Mouse (Mus musculus) kidney, postnatal 0 days (tissue): ENCODE data around the gene Tmem109. TPM values are rescaled to one million over a fixed set of nuclear protein-coding genes. Genes with fewer than 3 reads are reported as not detected.

Experiments
- ATAC-seq: fragments of 200-750 bp; cut with Nextera tagmentation; replicated peaks from 2 replicates; pipeline ENCODE4 v1.8.0; 2017; ENCODE audit warnings: low read depth, moderate number of reproducible peaks, moderate TSS enrichment, moderate library complexity; ENCODE audit not compliant: low FRiP score
- DNase-seq: peaks from one replicate; pipeline ENCODE4 v3.0.0-alpha.2; 2016; ENCODE audit warnings: low spot score
- H3K27ac ChIP-seq: fragments of 300-500 bp; sonication (generic); 2 replicates; pipeline ENCODE4 v1.5.1; 2014; ENCODE audit warnings: mild to moderate bottlenecking
- H3K27me3 ChIP-seq: fragments of 300-500 bp; sonication (generic); 2 replicates; pipeline ENCODE4 v1.6.1; 2014; ENCODE audit warnings: low read length, mixed read lengths; ENCODE audit not compliant: insufficient read depth
- H3K36me3 ChIP-seq: fragments of 300-500 bp; sonication (generic); 2 replicates; pipeline ENCODE4 v1.6.1; 2014; ENCODE audit warnings: low read length, mixed read lengths; ENCODE audit not compliant: insufficient read depth
- H3K4me1 ChIP-seq: fragments of 300-500 bp; sonication (generic); replicated peaks from 2 replicates; pipeline ENCODE4 v1.6.1; 2014; ENCODE audit warnings: antibody characterized with exemption, low read length, mixed read lengths; ENCODE audit not compliant: insufficient read depth
- H3K4me2 ChIP-seq: fragments of 300-500 bp; sonication (generic); 2 replicates; pipeline ENCODE4 v1.6.1; 2014; ENCODE audit warnings: mild to moderate bottlenecking, low read length, moderate library complexity, mixed read lengths
- H3K4me3 ChIP-seq: fragments of 300-500 bp; sonication (generic); replicated peaks from 2 replicates; pipeline ENCODE4 v1.5.1; 2014; ENCODE audit warnings: low read depth, low read length
- H3K9ac ChIP-seq: fragments of 300-500 bp; sonication (generic); 2 replicates; pipeline ENCODE4 v1.6.1; 2014; ENCODE audit warnings: low read depth, low read length
- H3K9me3 ChIP-seq: fragments of 300-500 bp; sonication (generic); replicated peaks from 2 replicates; pipeline ENCODE4 v1.6.1; 2016; ENCODE audit warnings: low read length, inconsistent platforms, mixed read lengths
- CTCF ChIP-seq: IDR thresholded peaks from 2 replicates; pipeline ENCODE4 v1.5.1; 2016; ENCODE audit warnings: antibody characterized with exemption, low read depth, mild to moderate bottlenecking, moderate library complexity
- WGBS: fragments of 180-500 bp; shearing (Covaris S2); extraction: QIAGEN DNeasy Blood & Tissue Kit; methylation state at CpG from one replicate; pipeline ENCODE4 v1.1.7; 2014; 5-methylcytosine and 5-hydroxymethylcytosine counted together
- polyA plus RNA-seq: library from polyadenylated mRNA; unstranded; fragments of >200 nt; fragmentation: Nextera tagmentation; extraction: Ambion mirVana; gene quantifications from 2 replicates; pipeline ENCODE4 v1.2.1, GENCODE M21; 2015

Gene Tmem109
- polyA plus RNA-seq, 1 experiment from 2014 or later, result 87.0 TPM

- no peaks in the 10 kb centered on the region for H3K9me3 ChIP-seq
- H3K4me2 ChIP-seq, result peak overlapping the region; percentile 69
- peaks cover 33% of the 10 kb centered on the region for H3K36me3 ChIP-seq
- peaks cover 10% of the 10 kb centered on the region; the same call in 1 of the 2 replicates for H3K4me1 ChIP-seq
- peak overlapping the region; percentile 91 for H3K9ac ChIP-seq
- TF ChIP-seq CTCF, result no peak
- DNase-seq (no peak), ATAC-seq (no peak)
- H3K4me3 ChIP-seq, result 0 out of 2 replicates have a peak overlapping the region, but pooled peaks have one; percentile 80
- no peak overlapping the region for H3K27ac ChIP-seq
- no peaks in the 10 kb centered on the region for H3K27me3 ChIP-seq
- 71% methylated on average over 7 of the region's 7 CpGs for WGBS
Observed at GRCm38 (mm10) chr19:10896849-10897248, 15.0 kb upstream of the Tmem109 start.

GRCm38 (mm10) chr19:10895708-10896107 is 13.9 kb upstream of the Tmem109 start:
- Histone ChIP-seq H3K4me2 (peak overlapping the region; percentile 69), H3K27me3 (no peaks in the 10 kb centered on the region), H3K4me1 (peaks cover 10% of the 10 kb centered on the region; the same call in 1 of the 2 replicates), H3K27ac (peak overlapping the region; percentile 92), H3K4me3 (peak overlapping the region; percentile 80), H3K36me3 (peaks cover 24% of the 10 kb centered on the region), H3K9ac (peak overlapping the region; percentile 91), H3K9me3 (no peaks in the 10 kb centered on the region)
- ATAC-seq (peak; percentile 4; the same call in 1 of the 2 replicates), DNase-seq (peak; percentile 52)
- under 1% methylated on average over 16 of the region's 16 CpGs for WGBS
- no peak for TF ChIP-seq CTCF

DNA sequence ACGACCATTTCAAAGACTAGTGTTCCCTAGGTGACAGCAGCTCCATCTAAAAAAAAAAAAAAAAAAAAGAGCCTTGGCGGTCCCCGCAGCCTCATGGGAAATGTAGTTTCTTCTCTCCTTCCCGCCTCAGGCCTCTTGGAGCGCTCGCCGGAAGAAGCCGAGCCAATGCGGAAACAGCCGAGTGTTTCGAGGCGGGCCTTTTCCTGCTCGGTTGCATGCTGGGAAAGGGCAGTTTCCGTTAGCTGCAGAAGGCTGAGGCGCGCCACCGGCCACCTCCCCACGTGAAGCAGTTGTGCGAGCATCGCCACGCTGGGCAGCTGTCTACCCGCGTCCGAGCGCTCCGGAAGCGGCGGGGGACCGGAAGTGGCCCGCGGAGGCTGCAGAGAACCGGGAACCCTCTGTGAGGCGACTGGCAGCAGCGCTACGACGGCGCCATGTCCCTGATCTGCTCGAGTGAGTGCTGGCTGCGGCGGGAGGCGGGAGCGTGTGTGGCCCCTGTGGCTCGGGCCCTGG is 13.3 kb upstream of the Tmem109 start, which contains the start of gene Prpf19:
Prpf19 (plus strand) TSS at position 216 of the 513 bp plus-strand sequence.
- H3K9ac ChIP-seq, result peak within 1 kb of the TSS; percentile 91
- H3K9me3 ChIP-seq, result no peaks in the 10 kb centered on the region
- peak within 1 kb of the TSS; percentile 69 for H3K4me2 ChIP-seq
- TF ChIP-seq CTCF, result peak; percentile 27; the same call in 1 of the 2 replicates
- H3K36me3 ChIP-seq, result peaks cover 18% of the 10 kb centered on the region; the same call in 1 of the 2 replicates
- H3K27me3 ChIP-seq, result no peaks in the 10 kb centered on the region
- peak; percentile 90 for ATAC-seq
- 0% methylated on average over 43 of the region's 43 CpGs for WGBS
- H3K27ac ChIP-seq, result peak within 1 kb of the TSS; percentile 92
- peak within 1 kb of the TSS; percentile 80 for H3K4me3 ChIP-seq
- H3K4me1 ChIP-seq, result peaks cover 10% of the 10 kb centered on the region; the same call in 1 of the 2 replicates
- DNase-seq, result peak; percentile 99

DNA sequence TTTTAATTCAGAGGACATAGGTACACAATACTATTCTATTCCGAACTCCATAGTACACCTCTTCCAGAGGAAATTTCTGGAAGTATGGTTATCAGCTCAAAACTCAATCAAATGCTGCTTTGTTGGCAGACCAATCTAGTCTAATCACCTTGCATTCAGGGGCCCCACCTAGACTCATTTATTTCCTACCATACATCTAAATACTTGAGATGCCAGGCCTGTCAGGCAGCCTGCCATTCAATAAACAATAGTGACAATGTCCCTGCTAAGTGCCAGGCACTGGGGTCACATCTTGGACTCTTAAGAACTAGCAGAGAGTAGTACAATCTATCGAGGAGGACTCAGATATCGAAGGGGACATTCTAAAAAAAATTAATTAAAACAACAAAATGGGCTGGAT is 10.4 kb upstream of the Tmem109 start:
- no peak for ATAC-seq
- Histone ChIP-seq H3K27ac (no peak overlapping the region), H3K9ac (no peak overlapping the region), H3K4me2 (no peak overlapping the region), H3K27me3 (no peaks in the 10 kb centered on the region), H3K9me3 (no peaks in the 10 kb centered on the region), H3K4me3 (no peak overlapping the region), H3K36me3 (no peaks in the 10 kb centered on the region), H3K4me1 (peaks cover 10% of the 10 kb centered on the region; the same call in 1 of the 2 replicates)
- no peak for DNase-seq
- TF ChIP-seq CTCF, result no peak
- WGBS, result 91% methylated on average over 3 of the region's 3 CpGs

- no peak for DNase-seq
Observed at GRCm38 (mm10) chr19:10880975-10881425, 801 bp downstream of the Tmem109 start.

GRCm38 (mm10) chr19:10880085-10880974 is 1.5 kb downstream of the Tmem109 start:
- no peaks in the 10 kb centered on the region for H3K9me3 ChIP-seq
- H3K4me1 ChIP-seq, result peaks cover 20% of the 10 kb centered on the region; the same call in 1 of the 2 replicates
- H3K9ac ChIP-seq, result peak overlapping the region; percentile 60; the same call in 1 of the 2 replicates
- ATAC-seq (no peak; the same call in 1 of the 2 replicates), DNase-seq (peak; percentile 52)
- peak; percentile 59 for TF ChIP-seq CTCF
- peak overlapping the region; percentile 67 for H3K4me2 ChIP-seq
- H3K27ac ChIP-seq, result no peak overlapping the region; the same call in 1 of the 2 replicates
- peak overlapping the region; percentile 51 for H3K4me3 ChIP-seq
- no peaks in the 10 kb centered on the region for H3K27me3 ChIP-seq
- no peaks in the 10 kb centered on the region for H3K36me3 ChIP-seq
- WGBS, result 36% methylated on average over 6 of the region's 7 CpGs

More at GRCm38 (mm10) chr19:10880975-10881425, 801 bp downstream of the Tmem109 start:
- peak; percentile 8; the same call in 1 of the 2 replicates for ATAC-seq
- H3K36me3 ChIP-seq, result no peaks in the 10 kb centered on the region
- WGBS, result under 1% methylated on average over 14 of the region's 14 CpGs
- H3K4me3 ChIP-seq, result peak overlapping the region; percentile 51
- no peak for TF ChIP-seq CTCF
- H3K27me3 ChIP-seq, result no peaks in the 10 kb centered on the region
- H3K9ac ChIP-seq, result peak overlapping the region; percentile 60
- peak overlapping the region; percentile 89 for H3K27ac ChIP-seq
- peak overlapping the region; percentile 67 for H3K4me2 ChIP-seq
- no peaks in the 10 kb centered on the region for H3K9me3 ChIP-seq
- peaks cover 20% of the 10 kb centered on the region; the same call in 1 of the 2 replicates for H3K4me1 ChIP-seq
